Mouse (Mus musculus) limb, embryonic 11.5 days (tissue): ENCODE data around the gene Taok2. TPM values are rescaled to one million over a fixed set of nuclear protein-coding genes. Genes with fewer than 3 reads are reported as not detected.

Source experiments
- ATAC-seq: fragments of 200-750 bp; cut with Nextera tagmentation; 2 replicates; pipeline ENCODE4 v1.8.0; 2017; ENCODE audit warnings: low read depth; ENCODE audit not compliant: insufficient number of reproducible peaks, low FRiP score, low TSS enrichment
- DNase-seq: peaks from one replicate; pipeline ENCODE4 v3.0.0-alpha.2; 2015; ENCODE audit warnings: low spot score
- H3K27ac ChIP-seq: fragments of 300-500 bp; sonication (generic); replicated peaks from 2 replicates; pipeline ENCODE4 v1.5.1; 2014; ENCODE audit warnings: low read depth, mild to moderate bottlenecking, low read length
- H3K27me3 ChIP-seq: fragments of 300-500 bp; sonication (generic); 2 replicates; pipeline ENCODE4 v1.6.1; 2014; ENCODE audit warnings: mild to moderate bottlenecking, low read length, mixed read lengths; ENCODE audit not compliant: control insufficient read depth, insufficient read depth
- H3K36me3 ChIP-seq: fragments of 300-500 bp; sonication (generic); 2 replicates; pipeline ENCODE4 v1.6.1; 2014; ENCODE audit warnings: mild to moderate bottlenecking, low read length, moderate library complexity, mixed read lengths; ENCODE audit not compliant: control insufficient read depth, insufficient read depth
- H3K4me1 ChIP-seq: fragments of 300-500 bp; sonication (generic); 2 replicates; pipeline ENCODE4 v1.6.1; 2014; ENCODE audit warnings: low read length, mixed read lengths; ENCODE audit not compliant: control insufficient read depth, insufficient read depth
- H3K4me2 ChIP-seq: fragments of 300-500 bp; sonication (generic); 2 replicates; pipeline ENCODE4 v1.6.1; 2014; ENCODE audit warnings: low read depth, mild to moderate bottlenecking, moderate library complexity; ENCODE audit not compliant: severe bottlenecking
- H3K4me3 ChIP-seq: fragments of 300-500 bp; sonication (generic); 2 replicates; pipeline ENCODE4 v1.5.1; 2014; ENCODE audit warnings: low read depth, low read length
- H3K9ac ChIP-seq: fragments of 300-500 bp; sonication (generic); 2 replicates; pipeline ENCODE4 v1.6.1; 2014; ENCODE audit warnings: mild to moderate bottlenecking, low read length
- H3K9me3 ChIP-seq: fragments of 300-500 bp; sonication (generic); 2 replicates; pipeline ENCODE4 v1.6.1; 2016; ENCODE audit warnings: low read length; ENCODE audit not compliant: control insufficient read depth
- WGBS: fragments of 180-500 bp; shearing (Covaris S2); extraction: QIAGEN DNeasy Blood & Tissue Kit; methylation state at CpG from one replicate; pipeline ENCODE4 v1.1.7; 2014; 5-methylcytosine and 5-hydroxymethylcytosine counted together
- polyA plus RNA-seq: library from polyadenylated mRNA; unstranded; fragments of >200 nt; fragmentation: Nextera tagmentation; extraction: Ambion mirVana; gene quantifications from 2 replicates; pipeline ENCODE4 v1.2.1, GENCODE M21; 2014

The Taok2 gene
- polyA plus RNA-seq, 1 experiment from 2014 or later, result 30.4 TPM

DNA sequence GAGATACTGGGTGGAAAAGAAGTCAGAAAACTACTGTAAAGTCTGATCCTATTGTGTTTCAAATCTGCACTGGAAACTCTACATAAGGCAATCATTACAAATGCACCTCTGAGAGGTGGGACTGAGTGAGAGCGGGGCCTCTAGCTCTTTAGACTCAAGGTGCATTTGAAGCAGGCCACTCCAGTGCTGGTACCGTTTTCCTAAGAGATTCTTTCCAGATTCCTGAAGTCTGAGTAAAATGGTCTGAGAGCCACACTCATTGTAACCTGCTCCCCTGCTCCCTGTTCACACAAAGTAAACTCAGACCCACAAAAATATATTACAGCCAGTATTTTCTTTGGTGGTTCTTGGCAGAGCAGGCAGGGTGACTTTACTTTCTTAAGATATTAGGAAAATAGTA, 17.0 kb downstream of the Taok2 start:
- Histone ChIP-seq H3K27ac (no peak overlapping the region), H3K27me3 (no peaks in the 10 kb centered on the region), H3K4me2 (no peak overlapping the region), H3K9ac (no peak overlapping the region), H3K9me3 (no peaks in the 10 kb centered on the region), H3K4me3 (no peak overlapping the region), H3K36me3 (peaks cover 56% of the 10 kb centered on the region), H3K4me1 (peaks cover 17% of the 10 kb centered on the region)
- 91% methylated on average over 2 of the region's 2 CpGs for WGBS
- ATAC-seq (no peak), DNase-seq (no peak)

DNA sequence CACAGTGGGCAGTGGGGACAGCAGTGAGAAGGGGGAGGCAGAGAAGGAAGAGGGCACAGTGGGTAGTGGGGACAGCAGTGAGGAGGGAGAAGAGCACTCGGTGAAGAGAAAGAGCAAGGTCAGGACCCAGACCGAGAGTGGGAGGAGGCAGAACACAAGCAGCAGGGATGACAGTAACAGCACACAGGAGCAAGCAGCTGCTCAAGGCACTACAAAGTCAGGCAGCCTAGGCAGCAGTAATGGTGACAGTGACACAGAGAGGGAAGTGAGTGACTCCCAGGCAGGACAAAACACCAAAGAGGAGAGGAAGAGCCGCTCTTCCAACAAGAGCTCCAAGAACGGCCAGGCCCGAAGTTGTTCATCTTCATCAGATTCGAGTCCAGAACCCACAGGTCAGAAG, 20.7 kb downstream of the Taok2 start:
- WGBS, result 74% methylated on average over 6 of the region's 6 CpGs
- H3K4me2 ChIP-seq, result peak overlapping the region; percentile 58
- H3K9ac ChIP-seq, result peak overlapping the region; percentile 61; the same call in 1 of the 2 replicates
- H3K36me3 ChIP-seq, result peaks cover 30% of the 10 kb centered on the region
- ATAC-seq (no peak), DNase-seq (no peak)
- H3K27ac ChIP-seq, result no peak overlapping the region; the same call in 1 of the 2 replicates
- H3K4me1 ChIP-seq, result peaks cover 17% of the 10 kb centered on the region
- no peaks in the 10 kb centered on the region for H3K9me3 ChIP-seq
- peak overlapping the region; percentile 56; the same call in 1 of the 2 replicates for H3K4me3 ChIP-seq
- H3K27me3 ChIP-seq, result no peaks in the 10 kb centered on the region

DNA sequence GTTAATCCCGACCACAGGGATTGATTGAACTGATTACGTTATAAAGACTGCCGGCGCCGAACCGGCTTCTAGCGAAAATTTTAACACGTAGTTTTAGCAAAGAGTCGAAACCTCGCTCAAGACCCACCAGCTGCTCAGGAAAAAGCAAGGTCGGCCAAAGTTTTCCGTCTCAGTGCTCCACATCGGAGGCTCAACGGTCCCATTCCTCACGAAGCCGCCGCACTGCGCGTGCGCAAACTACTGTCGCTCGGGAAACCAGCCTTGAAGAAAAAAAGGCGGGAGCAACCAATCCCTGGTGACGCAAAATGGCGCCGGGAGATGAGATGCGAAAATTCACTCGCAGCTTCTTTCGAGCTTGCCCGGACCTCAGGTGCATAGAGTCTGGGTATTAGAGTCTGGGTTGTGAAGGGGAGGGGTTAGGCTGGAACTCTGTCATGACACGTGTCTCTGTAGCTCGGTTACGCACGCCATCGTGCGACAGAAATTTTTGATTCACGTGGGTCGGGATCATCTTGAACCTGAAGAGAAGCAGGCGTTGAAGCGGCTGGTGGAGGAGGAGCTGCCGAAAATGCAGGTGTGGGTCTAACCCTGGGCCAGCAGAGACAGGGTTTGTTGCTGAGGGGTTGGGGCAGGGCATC, 22.2 kb downstream of the Taok2 start, which contains the start of gene Ino80e:
Ino80e (minus strand) TSS at position 231 of the 638 bp plus-strand sequence.
- no peaks in the 10 kb centered on the region for H3K27me3 ChIP-seq
- ATAC-seq (peak; percentile 58), DNase-seq (peak; percentile 96)
- no peaks in the 10 kb centered on the region for H3K9me3 ChIP-seq
- peak within 1 kb of the TSS; percentile 56 for H3K4me3 ChIP-seq
- peaks cover 29% of the 10 kb centered on the region for H3K36me3 ChIP-seq
- H3K4me2 ChIP-seq, result peak within 1 kb of the TSS; percentile 58
- H3K4me1 ChIP-seq, result peaks cover 17% of the 10 kb centered on the region
- peak within 1 kb of the TSS; percentile 2 for H3K27ac ChIP-seq
- peak within 1 kb of the TSS; percentile 62 for H3K9ac ChIP-seq
- WGBS, result under 1% methylated on average over 41 of the region's 41 CpGs

DNA sequence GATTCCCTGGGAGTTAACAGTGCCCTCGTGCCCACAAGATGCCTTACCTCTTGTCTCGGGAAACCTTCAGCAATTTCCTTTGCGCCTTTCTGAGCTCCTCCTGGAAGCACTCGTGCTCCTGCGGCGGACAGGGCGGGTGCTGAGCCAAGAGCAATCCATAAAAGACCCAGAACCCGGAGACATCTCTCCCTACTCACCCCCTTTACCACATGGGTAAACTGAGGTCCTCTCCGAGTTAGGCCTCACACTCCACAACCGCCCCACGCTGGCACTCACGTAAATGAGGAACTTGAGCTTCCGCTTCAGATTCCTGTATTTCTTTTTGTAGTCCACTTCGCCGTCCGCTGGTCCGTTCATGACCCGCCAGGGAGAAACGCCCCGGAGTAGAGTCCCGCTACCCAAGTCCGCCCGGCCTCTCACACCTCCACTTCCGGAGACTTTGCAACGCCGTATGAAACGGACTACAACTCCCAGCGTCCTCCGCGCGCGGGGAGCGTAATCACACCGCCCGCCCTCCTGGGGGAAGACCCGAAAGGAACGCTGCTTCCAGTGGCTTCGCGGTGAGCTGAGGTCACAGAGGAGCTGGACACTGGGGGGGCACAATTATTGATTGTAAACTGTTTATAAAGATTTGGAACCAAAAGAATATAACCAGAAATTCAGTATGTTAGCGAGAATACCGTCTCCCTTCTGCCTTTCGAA, 22.9 kb downstream of the Taok2 start, which contains the start of gene Hirip3:
Hirip3 (plus strand) TSS at position 544 of the 702 bp plus-strand sequence.
- Histone ChIP-seq H3K4me1 (peaks cover 17% of the 10 kb centered on the region), H3K27me3 (no peaks in the 10 kb centered on the region), H3K9ac (peak within 1 kb of the TSS; percentile 62), H3K9me3 (no peaks in the 10 kb centered on the region), H3K36me3 (peaks cover 26% of the 10 kb centered on the region), H3K4me3 (peak within 1 kb of the TSS; percentile 56), H3K4me2 (peak within 1 kb of the TSS; percentile 58), H3K27ac (peak within 1 kb of the TSS; percentile 2)
- peak; percentile 83 for ATAC-seq
- WGBS, result 2% methylated on average over 42 of the region's 42 CpGs
- DNase-seq, result peak; percentile 99

DNA sequence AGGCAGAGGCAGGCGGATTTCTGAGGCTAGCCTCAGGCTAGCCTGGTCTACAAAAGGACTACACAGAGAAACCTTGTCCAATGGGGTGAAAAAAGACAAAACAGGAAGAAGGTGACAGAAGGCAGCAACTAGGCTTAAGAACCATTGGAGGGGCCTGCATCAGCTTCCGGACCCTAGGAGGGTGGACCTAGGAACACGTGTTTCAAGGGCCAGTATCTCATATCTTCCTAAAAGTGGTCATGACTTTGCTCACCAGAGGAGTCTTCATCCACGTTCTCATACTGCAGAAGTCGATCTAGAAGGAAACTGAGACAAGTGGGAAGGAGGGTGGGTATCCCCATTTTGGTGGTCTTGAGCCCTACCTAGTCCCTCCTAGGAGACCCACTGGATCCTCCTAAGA, 23.5 kb downstream of the Taok2 start:
- Histone ChIP-seq H3K9ac (peak overlapping the region; percentile 62), H3K9me3 (no peaks in the 10 kb centered on the region), H3K4me3 (peak overlapping the region; percentile 56), H3K36me3 (peaks cover 22% of the 10 kb centered on the region), H3K27ac (no peak overlapping the region), H3K27me3 (no peaks in the 10 kb centered on the region), H3K4me1 (peaks cover 17% of the 10 kb centered on the region), H3K4me2 (peak overlapping the region; percentile 58)
- 0 out of 2 replicates have a peak, but pooled peaks have one; percentile 18 for ATAC-seq
- WGBS, result 72% methylated on average over 5 of the region's 5 CpGs
- no peak for DNase-seq

DNA sequence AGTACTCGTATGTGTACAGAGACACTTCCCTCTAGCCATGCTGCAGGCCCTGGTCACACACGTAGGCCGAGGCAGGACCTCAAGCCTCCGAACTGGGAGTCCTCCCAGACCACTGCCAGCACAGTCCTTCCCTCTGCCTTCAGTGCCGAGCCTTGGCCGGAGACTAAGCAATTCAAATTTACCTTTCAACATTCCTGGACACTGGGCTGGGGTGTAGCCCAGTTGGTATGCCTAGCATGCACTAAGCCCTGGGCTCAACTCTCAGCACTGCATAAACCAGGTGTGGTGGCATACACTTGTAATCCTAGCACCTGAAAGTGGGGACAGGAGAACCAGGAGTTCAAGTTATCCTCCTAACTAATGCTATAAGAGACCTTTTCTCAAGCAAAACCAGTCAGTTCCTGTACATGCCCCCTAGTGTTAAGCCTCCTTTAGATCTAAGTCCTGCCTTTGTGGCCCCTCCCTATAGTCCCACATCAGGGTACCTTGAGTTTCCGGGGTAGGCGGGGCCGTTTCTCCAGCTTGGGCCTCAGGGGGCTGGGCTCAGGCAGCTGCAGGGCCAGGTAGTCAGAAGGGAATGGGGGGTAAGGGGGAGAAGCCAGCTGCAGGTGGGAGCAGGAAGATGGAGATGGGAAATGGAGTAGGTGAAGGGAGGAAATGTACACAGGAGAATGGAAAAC, 27.6 kb downstream of the Taok2 start:
- Histone ChIP-seq H3K36me3 (peaks cover 27% of the 10 kb centered on the region), H3K27ac (no peak overlapping the region), H3K27me3 (no peaks in the 10 kb centered on the region), H3K4me1 (no peaks in the 10 kb centered on the region; the same call in 1 of the 2 replicates), H3K4me3 (no peak overlapping the region), H3K4me2 (no peak overlapping the region), H3K9me3 (no peaks in the 10 kb centered on the region), H3K9ac (no peak overlapping the region)
- no peak for DNase-seq
- 76% methylated on average over 9 of the region's 9 CpGs for WGBS
- ATAC-seq, result no peak

DNA sequence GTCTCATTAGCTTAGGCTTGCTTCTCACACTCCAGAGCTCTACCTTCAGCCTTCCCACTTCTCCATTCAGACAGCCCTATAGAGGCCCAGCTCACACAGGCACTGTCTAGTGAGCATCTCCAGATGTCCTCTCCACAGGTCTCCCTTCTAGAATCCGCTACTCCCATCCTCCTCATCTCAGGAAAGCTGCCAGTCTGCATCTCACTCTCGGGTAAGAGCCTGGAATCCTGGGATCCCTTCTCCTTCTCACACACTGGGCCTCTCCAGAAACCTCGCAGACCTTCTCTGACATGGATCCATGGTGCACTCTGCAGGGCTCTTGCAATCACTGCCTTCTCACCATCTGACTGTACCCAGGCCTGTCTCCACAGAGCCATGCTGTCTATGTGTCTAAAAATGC, 28.9 kb downstream of the Taok2 start:
- no peak overlapping the region for H3K27ac ChIP-seq
- ATAC-seq, result no peak

DNA sequence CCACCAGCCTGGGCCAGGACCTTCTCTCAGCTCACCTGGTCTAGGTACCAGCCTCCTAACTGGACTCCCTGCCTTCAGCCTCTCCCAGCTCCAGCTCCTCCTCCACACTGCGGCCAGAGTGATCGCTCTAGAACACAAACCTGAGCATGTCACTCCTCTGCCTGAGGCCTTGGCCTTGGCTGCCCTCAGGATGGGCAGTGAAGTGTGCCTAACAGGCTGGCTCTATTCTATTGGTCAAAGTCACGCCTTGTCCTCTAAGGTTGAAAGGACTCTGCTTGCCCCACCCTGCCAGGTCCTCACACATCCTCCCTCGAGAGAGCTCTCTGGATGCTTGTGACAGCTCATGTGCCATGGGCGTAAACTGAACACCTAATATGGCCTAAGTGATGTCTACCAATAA, 31.0 kb downstream of the Taok2 start:
- no peak for DNase-seq
- no peak overlapping the region for H3K4me3 ChIP-seq
- peaks cover 20% of the 10 kb centered on the region for H3K27me3 ChIP-seq
- no peak overlapping the region for H3K9ac ChIP-seq
- no peak overlapping the region for H3K4me2 ChIP-seq
- H3K4me1 ChIP-seq, result peaks cover 2% of the 10 kb centered on the region
- H3K9me3 ChIP-seq, result no peaks in the 10 kb centered on the region
- 93% methylated on average over 5 of the region's 5 CpGs for WGBS
- H3K27ac ChIP-seq, result no peak overlapping the region
- peaks cover 27% of the 10 kb centered on the region for H3K36me3 ChIP-seq
- ATAC-seq, result no peak

More for the DNA sequence above, 28.9 kb downstream of the Taok2 start:
- WGBS, result 84% methylated on average over 3 of the region's 3 CpGs
- Histone ChIP-seq H3K9me3 (no peaks in the 10 kb centered on the region), H3K36me3 (peaks cover 27% of the 10 kb centered on the region), H3K4me2 (no peak overlapping the region), H3K27me3 (no peaks in the 10 kb centered on the region), H3K4me3 (no peak overlapping the region), H3K4me1 (no peaks in the 10 kb centered on the region; the same call in 1 of the 2 replicates), H3K9ac (no peak overlapping the region)
- no peak for DNase-seq
